8 mouse cellular contexts compared by ENCODE assay signal in the genomic region with DNA sequence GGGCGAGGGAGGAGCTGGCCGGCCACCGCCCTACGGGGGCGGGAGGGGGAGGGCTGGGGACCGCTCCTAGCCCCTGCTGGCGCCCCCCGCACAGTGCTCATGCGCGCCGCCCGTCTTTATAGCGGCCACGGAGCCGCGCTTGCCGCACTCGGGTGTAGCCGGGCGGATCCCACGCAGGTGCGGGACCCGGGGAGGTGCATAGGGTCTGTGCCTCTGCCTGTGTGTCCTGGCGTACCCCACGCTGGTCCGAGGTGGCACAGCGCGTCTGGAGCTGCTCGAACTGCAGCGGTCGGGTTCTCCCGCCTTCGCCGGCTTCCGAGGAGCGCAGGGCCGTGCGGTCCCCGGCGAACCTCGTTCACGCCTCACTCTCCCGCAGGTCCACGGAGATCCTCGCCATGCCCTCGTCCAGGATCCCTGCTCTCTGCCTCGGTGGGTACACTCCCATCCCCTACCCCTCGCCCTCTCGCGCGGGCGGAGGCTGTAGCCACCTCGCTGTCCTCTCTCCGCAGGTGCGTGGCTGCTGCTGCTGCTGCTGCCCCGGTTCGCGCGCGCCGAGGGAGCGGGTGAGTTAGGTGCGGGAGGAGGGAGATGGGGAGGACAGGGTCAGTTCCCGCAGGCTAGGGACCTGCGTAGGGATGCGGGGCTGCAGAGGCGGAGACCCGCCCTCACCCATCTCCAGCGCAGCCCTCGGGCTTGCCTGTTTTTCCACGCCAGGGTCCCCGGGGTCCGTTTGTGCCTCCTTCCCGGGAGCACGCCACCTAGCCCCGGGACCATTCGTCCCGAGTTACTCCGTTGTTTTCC. TPM values are rescaled to one million over a fixed set of nuclear protein-coding genes. Genes with fewer than 3 reads are reported as not detected.
A peak's percentile ranks its signal among the peaks of the same experiment; 100 is the strongest.
DNase-seq lines count a peak whose midpoint lies in the region; ATAC-seq lines count a peak whose summit lies in the region.

A gene (plus strand): TSS at position 113 of the 801 bp plus-strand sequence.

- H3K9me3 ChIP-seq in heart, embryonic 13.5 days: no peaks in the 10 kb centered on the region
- no peaks in the 10 kb centered on the region for H3K9me3 ChIP-seq in midbrain, embryonic 14.5 days (ENCODE audit: control insufficient read depth, low read length)

- H3K36me3 ChIP-seq in heart, embryonic 13.5 days: no peaks in the 10 kb centered on the region
- no peaks in the 10 kb centered on the region for H3K36me3 ChIP-seq in midbrain, embryonic 14.5 days (ENCODE audit: control insufficient read depth, insufficient read depth, low read length)

- peaks cover 71% of the 10 kb centered on the region for H3K27me3 ChIP-seq in heart, embryonic 13.5 days (replicated peaks)
- H3K27me3 ChIP-seq in midbrain, embryonic 14.5 days (ENCODE audit: control insufficient read depth, insufficient read depth, low read length): peaks cover 38% of the 10 kb centered on the region

- peaks cover 14% of the 10 kb centered on the region for H3K4me1 ChIP-seq in heart, embryonic 13.5 days
- H3K4me1 ChIP-seq in midbrain, embryonic 14.5 days (ENCODE audit: control insufficient read depth, insufficient read depth, low read length): 0 out of 2 replicates have a peak, but pooled peaks cover 8% of the 10 kb centered on the region

- peak within 1 kb of the TSS; percentile 75 for H3K4me3 ChIP-seq in heart, embryonic 13.5 days
- peak within 1 kb of the TSS; percentile 68 for H3K4me3 ChIP-seq in midbrain, embryonic 14.5 days (replicated peaks; ENCODE audit: low read depth, low read length)

- peak; percentile 46 for ATAC-seq in heart, embryonic 13.5 days (ENCODE audit: extremely low read depth, insufficient number of reproducible peaks, low FRiP score, low TSS enrichment)
- peak; percentile 80 for ATAC-seq in midbrain, embryonic 14.5 days (ENCODE audit: low FRiP score, low TSS enrichment)

- under 1% methylated on average over 76 of the region's 79 CpGs for WGBS in heart, embryonic 13.5 days
- WGBS in midbrain, embryonic 14.5 days: under 1% methylated on average over 71 of the region's 79 CpGs

- H3K27ac ChIP-seq in heart, embryonic 13.5 days (replicated peaks): no peak within 1 kb of the TSS
- H3K27ac ChIP-seq in midbrain, embryonic 14.5 days (replicated peaks; ENCODE audit: low read depth, low read length): no peak within 1 kb of the TSS

- peak within 1 kb of the TSS; percentile 99 for H3K4me2 ChIP-seq in heart, embryonic 13.5 days
- peak within 1 kb of the TSS; percentile 97 for H3K4me2 ChIP-seq in midbrain, embryonic 14.5 days (ENCODE audit: low read length)

- DNase-seq in gastrocnemius, postnatal 10 days: peak; percentile 18
- no peak for DNase-seq in gastrocnemius, adult 18-20 months (ENCODE audit: low spot score)
- DNase-seq in CD4-positive, CD25-positive, alpha-beta regulatory T cell, adult 2 months (ENCODE audit: low read depth, low spot score): peak; percentile 22
- DNase-seq in cerebellum, postnatal 14 days: peak; percentile 21 to 27
- no peak for DNase-seq in left cerebral cortex, adult 8-10 months (ENCODE audit: low spot score in 2 of 2)
- peak; percentile 75 for DNase-seq in midbrain, embryonic 14.5 days
- peak; percentile 49 for DNase-seq in testis, postnatal 10 days (ENCODE audit: low spot score)

- peak within 1 kb of the TSS; percentile 77 for H3K9ac ChIP-seq in heart, embryonic 13.5 days
- peak within 1 kb of the TSS; percentile 60 for H3K9ac ChIP-seq in midbrain, embryonic 14.5 days (replicated peaks; ENCODE audit: low read length)

RNA-seq across cellular contexts. Expression of the gene that starts here (rescaled TPM):
- under 1 TPM; 0.09 to 0.18 TPM for total RNA-seq in gastrocnemius, postnatal 10 days (2021)
- total RNA-seq in gastrocnemius, adult 18-20 months (2021): under 1 TPM; 0.14 to 0.24 TPM
- 0.94 and 1.8 TPM in 2 replicates for polyA plus RNA-seq in heart, embryonic 13.5 days (2015; fragmentation: Nextera tagmentation; extraction: Ambion mirVana)
- total RNA-seq in left cerebral cortex, adult 8-10 months (2022): 10 to 100 TPM; 27.4 to 31.2 (median 29.1) TPM
- polyA plus RNA-seq in midbrain, embryonic 14.5 days (2014; fragmentation: Nextera tagmentation; extraction: Ambion mirVana): 14.7 and 17.3 TPM in 2 replicates

Comparison
In these comparisons a context has a peak if more than half of its experiments do, and no peak if none do; other contexts are left out.
1. RNA of the gene that starts here (total RNA-seq): 27.4 to 31.2 TPM in left cerebral cortex, adult 8-10 months; 0.14 to 0.24 TPM in gastrocnemius, adult 18-20 months and 0.09 to 0.18 TPM in gastrocnemius, postnatal 10 days; every median in the first group is over 10 times any median in the second.
2. Peak in DNase-seq in gastrocnemius, postnatal 10 days; RNA of the gene not detected or under 1 TPM.
3. DNase-seq: peak in CD4-positive, CD25-positive, alpha-beta regulatory T cell, adult 2 months (single experiment), cerebellum, postnatal 14 days (2 of 2), midbrain, embryonic 14.5 days (single experiment) and testis, postnatal 10 days (single experiment); none in gastrocnemius, adult 18-20 months (single experiment) and left cerebral cortex, adult 8-10 months (0 of 2).